Mouse (Mus musculus): Measurements from ENCODE around the gene Macf1. TPM values are rescaled to one million over a fixed set of nuclear protein-coding genes. Genes with fewer than 3 reads are reported as not detected.
"Not testable (repeated sequence)": the region's sequence is repeated elsewhere in the genome, so short reads cannot be mapped to it uniquely, and the experiment has no call there.

The Macf1 gene
- polyA plus RNA-seq, 1 experiment from 2014 or later: 28.9 TPM

- whole genome bisulfite sequencing: 51% methylated on average over 5 of the region's 5 CpGs
- no peaks in the 10 kb centered on the region for H3K36me3 ChIP-seq (ENCODE audit: control insufficient read depth, insufficient read depth, low read length)
- no peak overlapping the region for H3K27ac ChIP-seq (replicated peaks)
- no peak overlapping the region for H3K4me2 ChIP-seq (replicated peaks; ENCODE audit: low read depth)
- DNase-seq (ENCODE audit: low spot score) (no peak), ATAC-seq (ENCODE audit: low FRiP score, low TSS enrichment) (no peak)
- no peaks in the 10 kb centered on the region for H3K4me1 ChIP-seq (replicated peaks; ENCODE audit: control insufficient read depth, insufficient read depth)
- no peaks in the 10 kb centered on the region for H3K27me3 ChIP-seq (ENCODE audit: control insufficient read depth, insufficient read depth, low read length)
- no peak overlapping the region for H3K4me3 ChIP-seq (ENCODE audit: low read depth, low read length)
- TF ChIP-seq EP300 (optimal IDR thresholded peaks at IDR 0.05): no peak
- no peaks in the 10 kb centered on the region for H3K9me3 ChIP-seq (ENCODE audit: control insufficient read depth, low read length)
- no peak overlapping the region for H3K9ac ChIP-seq (ENCODE audit: low read length)
These were observed 352.8 kb downstream of the Macf1 start for GRCm38 (mm10) chr4:123331326-123331725.

GRCm38 (mm10) chr4:123328946-123329345 is 355.2 kb downstream of the Macf1 start:
- no peak for ATAC-seq (ENCODE audit: low FRiP score, low TSS enrichment)
- WGBS: 77% methylated on average over 6 of the region's 6 CpGs
- Histone ChIP-seq H3K27me3 (ENCODE audit: control insufficient read depth, insufficient read depth, low read length) (no peaks in the 10 kb centered on the region), H3K4me2 (replicated peaks; ENCODE audit: low read depth) (no peak overlapping the region), H3K36me3 (ENCODE audit: control insufficient read depth, insufficient read depth, low read length) (no peaks in the 10 kb centered on the region), H3K9me3 (ENCODE audit: control insufficient read depth, low read length) (no peaks in the 10 kb centered on the region), H3K4me1 (replicated peaks; ENCODE audit: control insufficient read depth, insufficient read depth) (no peaks in the 10 kb centered on the region), H3K9ac (ENCODE audit: low read length) (no peak overlapping the region), H3K4me3 (ENCODE audit: low read depth, low read length) (no peak overlapping the region), H3K27ac (replicated peaks) (no peak overlapping the region)
- no peak for TF ChIP-seq EP300 (optimal IDR thresholded peaks at IDR 0.05)
- TF ChIP-seq CTCF (IDR thresholded peaks at IDR 0.05; ENCODE audit: low read depth): no peak
- no peak for DNase-seq (ENCODE audit: low spot score)

- H3K9me3 ChIP-seq (ENCODE audit: control insufficient read depth, low read length): no peaks in the 10 kb centered on the region
- H3K4me3 ChIP-seq (ENCODE audit: low read depth, low read length): no peak overlapping the region
- H3K27ac ChIP-seq (replicated peaks): no peak overlapping the region
- no peak for DNase-seq (ENCODE audit: low spot score)
- no peaks in the 10 kb centered on the region for H3K36me3 ChIP-seq (ENCODE audit: control insufficient read depth, insufficient read depth, low read length)
- no peaks in the 10 kb centered on the region for H3K27me3 ChIP-seq (ENCODE audit: control insufficient read depth, insufficient read depth, low read length)
- no peak overlapping the region for H3K4me2 ChIP-seq (replicated peaks; ENCODE audit: low read depth)
- 58% methylated on average over 3 of the region's 3 CpGs for WGBS
- H3K4me1 ChIP-seq (replicated peaks; ENCODE audit: control insufficient read depth, insufficient read depth): no peaks in the 10 kb centered on the region
- TF ChIP-seq CTCF (IDR thresholded peaks at IDR 0.05; ENCODE audit: low read depth): no peak
- TF ChIP-seq EP300 (optimal IDR thresholded peaks at IDR 0.05): no peak
- no peak overlapping the region for H3K9ac ChIP-seq (ENCODE audit: low read length)
- no peak for ATAC-seq (ENCODE audit: low FRiP score, low TSS enrichment)
These were observed 356.5 kb downstream of the Macf1 start for GRCm38 (mm10) chr4:123327630-123328029.

- no peak overlapping the region for H3K27ac ChIP-seq (replicated peaks)
- no peaks in the 10 kb centered on the region for H3K27me3 ChIP-seq (ENCODE audit: control insufficient read depth, insufficient read depth, low read length)
- H3K4me1 ChIP-seq (replicated peaks; ENCODE audit: control insufficient read depth, insufficient read depth): no peaks in the 10 kb centered on the region
- H3K4me3 ChIP-seq (ENCODE audit: low read depth, low read length): no peak overlapping the region
- H3K36me3 ChIP-seq (ENCODE audit: control insufficient read depth, insufficient read depth, low read length): no peaks in the 10 kb centered on the region
- no peak overlapping the region for H3K4me2 ChIP-seq (replicated peaks; ENCODE audit: low read depth)
- 76% methylated on average over 3 of the region's 3 CpGs for WGBS
- DNase-seq (ENCODE audit: low spot score): peak; percentile 43
- no peak overlapping the region for H3K9ac ChIP-seq (ENCODE audit: low read length)
- TF ChIP-seq EP300 (optimal IDR thresholded peaks at IDR 0.05) (no peak), CTCF (IDR thresholded peaks at IDR 0.05; ENCODE audit: low read depth) (no peak)
- 0 out of 2 replicates have a peak, but pooled peaks have one; percentile 39 for ATAC-seq (ENCODE audit: low FRiP score, low TSS enrichment)
- no peaks in the 10 kb centered on the region for H3K9me3 ChIP-seq (ENCODE audit: control insufficient read depth, low read length)
These were observed 358.1 kb downstream of the Macf1 start for GRCm38 (mm10) chr4:123326087-123326486.

- Histone ChIP-seq H3K4me2 (replicated peaks; ENCODE audit: low read depth) (0 out of 2 replicates have a peak within 1 kb of the TSS, but pooled peaks have one; percentile 8), H3K27me3 (ENCODE audit: control insufficient read depth, insufficient read depth, low read length) (no peaks in the 10 kb centered on the region), H3K4me1 (replicated peaks; ENCODE audit: control insufficient read depth, insufficient read depth) (no peaks in the 10 kb centered on the region), H3K36me3 (ENCODE audit: control insufficient read depth, insufficient read depth, low read length) (no peaks in the 10 kb centered on the region), H3K9me3 (ENCODE audit: control insufficient read depth, low read length) (no peaks in the 10 kb centered on the region), H3K27ac (replicated peaks) (no peak within 1 kb of the TSS), H3K4me3 (ENCODE audit: low read depth, low read length) (no peak within 1 kb of the TSS), H3K9ac (ENCODE audit: low read length) (no peak within 1 kb of the TSS)
- no peak for TF ChIP-seq EP300 (optimal IDR thresholded peaks at IDR 0.05)
- TF ChIP-seq CTCF (IDR thresholded peaks at IDR 0.05; ENCODE audit: low read depth): no peak
- no peak for ATAC-seq (ENCODE audit: low FRiP score, low TSS enrichment)
- no peak for DNase-seq (ENCODE audit: low spot score)
- 19% methylated on average over 13 of the region's 13 CpGs for WGBS
These were observed 360.6 kb downstream of the Macf1 start, which contains the start of gene Oxct2a for GRCm38 (mm10) chr4:123323534-123323933. TSS of gene Oxct2a (minus strand) at chr4:123323634.

- peak; percentile 33; the same call in 1 of the 2 replicates for ATAC-seq (ENCODE audit: low FRiP score, low TSS enrichment)
- H3K36me3 ChIP-seq (ENCODE audit: control insufficient read depth, insufficient read depth, low read length); H3K4me3 ChIP-seq (ENCODE audit: low read depth, low read length): not testable (repeated sequence)
These were observed 361.2 kb downstream of the Macf1 start for GRCm38 (mm10) chr4:123322910-123323309.

More at GRCm38 (mm10) chr4:123322910-123323309, 361.2 kb downstream of the Macf1 start:
- H3K27ac ChIP-seq (replicated peaks); H3K9me3 ChIP-seq (ENCODE audit: control insufficient read depth, low read length); H3K27me3 ChIP-seq (ENCODE audit: control insufficient read depth, insufficient read depth, low read length); H3K9ac ChIP-seq (ENCODE audit: low read length); H3K4me2 ChIP-seq (replicated peaks; ENCODE audit: low read depth); DNase-seq (ENCODE audit: low spot score); H3K4me1 ChIP-seq (replicated peaks; ENCODE audit: control insufficient read depth, insufficient read depth): not testable (repeated sequence)
- WGBS: 22% methylated on average over 24 of the region's 38 CpGs

Data from stomach, postnatal 0 days (tissue).